Mouse (Mus musculus): Measurements from ENCODE around the gene Rrp1.

DNA sequence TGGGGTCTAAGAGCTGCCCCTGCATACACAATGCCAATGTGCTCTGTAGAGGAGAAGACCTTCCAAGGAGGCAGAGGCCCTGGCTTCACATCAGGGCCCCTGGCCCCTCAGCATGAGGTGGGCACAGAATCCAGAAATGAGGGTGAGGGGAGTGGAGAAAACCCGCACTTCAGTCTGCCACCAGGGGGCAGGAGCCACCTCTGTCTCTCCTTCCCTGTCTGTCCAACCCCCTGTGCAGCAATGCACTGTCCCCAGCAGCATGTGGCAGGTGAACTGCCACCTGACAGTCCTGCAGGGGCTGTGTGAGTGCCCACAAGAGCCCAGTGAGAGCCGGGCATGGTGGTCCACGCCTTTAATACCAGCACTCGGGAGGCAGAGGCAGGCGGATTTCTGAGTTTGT, 26.7 kb upstream of the Rrp1 start:
- TF ChIP-seq POLR2A (IDR thresholded peaks at IDR 0.05; ENCODE audit: borderline replicate concordance, control insufficient read depth, low read depth, low read length) (no peak), CTCF (IDR thresholded peaks at IDR 0.05; ENCODE audit: control insufficient read depth, insufficient read depth, low read length) (peak; percentile 66)

Data from bone marrow, adult 2 months (tissue).